Mouse (Mus musculus): ENCODE data around the gene Spata5. TPM values are rescaled to one million over a fixed set of nuclear protein-coding genes. Genes with fewer than 3 reads are reported as not detected.

The Spata5 gene
- polyA plus RNA-seq, 1 experiment from 2014 or later, result 13.1 TPM

- TF ChIP-seq CTCF (IDR thresholded peaks at IDR 0.05), result no peak
- TF ChIP-seq EP300 (IDR thresholded peaks at IDR 0.05), result no peak
- H3K4me2 ChIP-seq (replicated peaks; ENCODE audit: low read depth, low read length), result no peak overlapping the region
- H3K4me3 ChIP-seq (ENCODE audit: low read depth, low read length), result no peak overlapping the region
- H3K27me3 ChIP-seq (replicated peaks; ENCODE audit: insufficient read depth, low read length), result no peaks in the 10 kb centered on the region
- H3K4me1 ChIP-seq (ENCODE audit: insufficient read depth, low read depth, low read length), result no peaks in the 10 kb centered on the region
- ATAC-seq, result no peak
- H3K9me3 ChIP-seq (ENCODE audit: low read length), result no peaks in the 10 kb centered on the region
- DNase-seq (ENCODE audit: low spot score), result peak; percentile 43
- 37% methylated on average over 1 of the region's 1 CpGs for WGBS
- no peak overlapping the region for H3K27ac ChIP-seq (ENCODE audit: low read length)
- no peak overlapping the region for H3K9ac ChIP-seq (replicated peaks; ENCODE audit: low read depth)
- no peaks in the 10 kb centered on the region for H3K36me3 ChIP-seq (ENCODE audit: insufficient read depth, low read length)
These were observed 20.1 kb downstream of the Spata5 start for GRCm38 (mm10) chr3:37439770-37440169.

GRCm38 (mm10) chr3:37443409-37443808, 23.7 kb downstream of the Spata5 start:
- Histone ChIP-seq H3K4me1 (ENCODE audit: insufficient read depth, low read depth, low read length) (no peaks in the 10 kb centered on the region), H3K4me2 (replicated peaks; ENCODE audit: low read depth, low read length) (no peak overlapping the region), H3K36me3 (ENCODE audit: insufficient read depth, low read length) (no peaks in the 10 kb centered on the region), H3K9me3 (ENCODE audit: low read length) (no peaks in the 10 kb centered on the region), H3K4me3 (ENCODE audit: low read depth, low read length) (no peak overlapping the region), H3K27ac (ENCODE audit: low read length) (no peak overlapping the region), H3K9ac (replicated peaks; ENCODE audit: low read depth) (no peak overlapping the region), H3K27me3 (replicated peaks; ENCODE audit: insufficient read depth, low read length) (no peaks in the 10 kb centered on the region)
- whole genome bisulfite sequencing, result 68% methylated on average over 2 of the region's 2 CpGs
- no peak for DNase-seq (ENCODE audit: low spot score)
- no peak for TF ChIP-seq CTCF (IDR thresholded peaks at IDR 0.05)
- TF ChIP-seq EP300 (IDR thresholded peaks at IDR 0.05), result no peak
- ATAC-seq, result no peak

GRCm38 (mm10) chr3:37455992-37456391, 36.3 kb downstream of the Spata5 start:
- no peaks in the 10 kb centered on the region for H3K9me3 ChIP-seq (ENCODE audit: low read length)
- no peak for TF ChIP-seq EP300 (IDR thresholded peaks at IDR 0.05)
- no peak for TF ChIP-seq CTCF (IDR thresholded peaks at IDR 0.05)
- ATAC-seq (no peak), DNase-seq (ENCODE audit: low spot score) (no peak)
- H3K9ac ChIP-seq (replicated peaks; ENCODE audit: low read depth), result no peak overlapping the region
- no peak overlapping the region for H3K27ac ChIP-seq (ENCODE audit: low read length)
- no peak overlapping the region for H3K4me2 ChIP-seq (replicated peaks; ENCODE audit: low read depth, low read length)
- 47% methylated on average over 1 of the region's 1 CpGs for WGBS
- H3K36me3 ChIP-seq (ENCODE audit: insufficient read depth, low read length), result no peaks in the 10 kb centered on the region
- H3K4me3 ChIP-seq (ENCODE audit: low read depth, low read length), result no peak overlapping the region
- H3K4me1 ChIP-seq (ENCODE audit: insufficient read depth, low read depth, low read length), result no peaks in the 10 kb centered on the region
- no peaks in the 10 kb centered on the region for H3K27me3 ChIP-seq (replicated peaks; ENCODE audit: insufficient read depth, low read length)

DNA sequence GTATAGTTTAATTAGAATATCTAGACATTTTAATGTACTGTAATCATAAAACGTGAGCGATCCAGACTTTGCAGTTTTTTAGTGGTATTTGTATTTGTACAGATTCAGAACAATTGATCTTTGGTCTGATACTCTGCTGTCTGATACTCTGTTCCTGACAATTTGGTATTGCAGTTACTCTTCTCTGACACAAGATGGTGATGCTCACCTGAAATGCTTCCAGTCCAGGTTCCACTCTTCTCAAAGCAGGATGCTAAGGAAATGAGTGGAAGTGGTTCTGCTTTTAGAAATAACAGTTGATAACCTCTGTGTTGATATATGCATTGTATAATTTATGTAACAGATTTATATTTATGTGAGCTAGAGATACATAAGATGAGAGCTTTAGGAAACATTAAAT, 48.5 kb downstream of the Spata5 start:
- no peak overlapping the region for H3K27ac ChIP-seq (ENCODE audit: low read length)
- H3K4me3 ChIP-seq (ENCODE audit: low read depth, low read length), result no peak overlapping the region
- no peaks in the 10 kb centered on the region for H3K27me3 ChIP-seq (replicated peaks; ENCODE audit: insufficient read depth, low read length)
- no peak for TF ChIP-seq EP300 (IDR thresholded peaks at IDR 0.05)
- peak; percentile 75 for TF ChIP-seq CTCF (IDR thresholded peaks at IDR 0.05)
- WGBS, result 88% methylated on average over 2 of the region's 2 CpGs
- H3K9ac ChIP-seq (replicated peaks; ENCODE audit: low read depth), result no peak overlapping the region
- peak; percentile 49 for DNase-seq (ENCODE audit: low spot score)
- no peak for ATAC-seq
- no peak overlapping the region for H3K4me2 ChIP-seq (replicated peaks; ENCODE audit: low read depth, low read length)
- no peaks in the 10 kb centered on the region for H3K9me3 ChIP-seq (ENCODE audit: low read length)
- no peaks in the 10 kb centered on the region for H3K36me3 ChIP-seq (ENCODE audit: insufficient read depth, low read length)
- peaks cover 3% of the 10 kb centered on the region; the same call in 1 of the 2 replicates for H3K4me1 ChIP-seq (ENCODE audit: insufficient read depth, low read depth, low read length)

- DNase-seq (ENCODE audit: low spot score) (no peak), ATAC-seq (no peak)
- H3K4me3 ChIP-seq (ENCODE audit: low read depth, low read length), result no peak overlapping the region
- H3K4me2 ChIP-seq (replicated peaks; ENCODE audit: low read depth, low read length), result no peak overlapping the region
- no peaks in the 10 kb centered on the region for H3K27me3 ChIP-seq (replicated peaks; ENCODE audit: insufficient read depth, low read length)
- WGBS, result 82% methylated on average over 4 of the region's 4 CpGs
- no peak for TF ChIP-seq CTCF (IDR thresholded peaks at IDR 0.05)
- TF ChIP-seq EP300 (IDR thresholded peaks at IDR 0.05), result no peak
- H3K4me1 ChIP-seq (ENCODE audit: insufficient read depth, low read depth, low read length), result peaks cover 4% of the 10 kb centered on the region; the same call in 1 of the 2 replicates
- no peaks in the 10 kb centered on the region for H3K9me3 ChIP-seq (ENCODE audit: low read length)
- no peak overlapping the region for H3K27ac ChIP-seq (ENCODE audit: low read length)
- H3K9ac ChIP-seq (replicated peaks; ENCODE audit: low read depth), result no peak overlapping the region
- H3K36me3 ChIP-seq (ENCODE audit: insufficient read depth, low read length), result no peaks in the 10 kb centered on the region
These were observed 49.7 kb downstream of the Spata5 start for GRCm38 (mm10) chr3:37469353-37469752.

GRCm38 (mm10) chr3:37470867-37471266, 51.2 kb downstream of the Spata5 start:
- Histone ChIP-seq H3K4me3 (ENCODE audit: low read depth, low read length) (no peak overlapping the region), H3K36me3 (ENCODE audit: insufficient read depth, low read length) (no peaks in the 10 kb centered on the region), H3K27ac (ENCODE audit: low read length) (no peak overlapping the region), H3K9me3 (ENCODE audit: low read length) (no peaks in the 10 kb centered on the region), H3K27me3 (replicated peaks; ENCODE audit: insufficient read depth, low read length) (no peaks in the 10 kb centered on the region), H3K4me2 (replicated peaks; ENCODE audit: low read depth, low read length) (no peak overlapping the region), H3K4me1 (ENCODE audit: insufficient read depth, low read depth, low read length) (peaks cover 4% of the 10 kb centered on the region; the same call in 1 of the 2 replicates), H3K9ac (replicated peaks; ENCODE audit: low read depth) (no peak overlapping the region)
- no peak for TF ChIP-seq EP300 (IDR thresholded peaks at IDR 0.05)
- no peak for TF ChIP-seq CTCF (IDR thresholded peaks at IDR 0.05)
- ATAC-seq (no peak), DNase-seq (ENCODE audit: low spot score) (no peak)
- 89% methylated on average over 2 of the region's 2 CpGs for WGBS

DNA sequence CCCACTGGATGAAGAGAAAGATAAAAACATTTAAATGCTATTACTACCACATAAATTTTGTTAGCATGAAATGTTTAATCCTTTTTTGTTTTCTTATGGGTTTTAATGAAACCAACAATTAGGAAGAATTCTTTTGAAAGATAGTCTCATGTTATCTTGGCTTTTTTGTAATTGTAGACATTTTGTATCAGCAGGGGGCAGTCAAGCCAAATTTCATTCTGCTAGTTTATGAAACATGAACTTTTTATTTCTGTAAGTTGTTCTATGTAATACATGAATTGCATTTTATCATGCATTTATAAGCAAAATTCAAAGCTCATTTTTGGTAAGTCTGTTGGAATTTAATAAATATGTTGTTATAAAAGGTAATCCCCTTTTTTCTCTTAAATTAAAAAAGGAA, 52.8 kb downstream of the Spata5 start:
- no peaks in the 10 kb centered on the region for H3K27me3 ChIP-seq (replicated peaks; ENCODE audit: insufficient read depth, low read length)

More for the DNA sequence above, 52.8 kb downstream of the Spata5 start:
- no peaks in the 10 kb centered on the region for H3K36me3 ChIP-seq (ENCODE audit: insufficient read depth, low read length)
- ATAC-seq (no peak), DNase-seq (ENCODE audit: low spot score) (peak; percentile 54)
- no peak overlapping the region for H3K9ac ChIP-seq (replicated peaks; ENCODE audit: low read depth)
- H3K4me1 ChIP-seq (ENCODE audit: insufficient read depth, low read depth, low read length), result peaks cover 4% of the 10 kb centered on the region; the same call in 1 of the 2 replicates
- no peak overlapping the region for H3K27ac ChIP-seq (ENCODE audit: low read length)
- TF ChIP-seq EP300 (IDR thresholded peaks at IDR 0.05) (no peak), CTCF (IDR thresholded peaks at IDR 0.05) (peak; percentile 63)
- no peaks in the 10 kb centered on the region for H3K9me3 ChIP-seq (ENCODE audit: low read length)
- no peak overlapping the region for H3K4me2 ChIP-seq (replicated peaks; ENCODE audit: low read depth, low read length)
- no peak overlapping the region for H3K4me3 ChIP-seq (ENCODE audit: low read depth, low read length)

All from lung, postnatal 0 days (tissue).